Comparison of ENCODE assay signal across 18 mouse cellular contexts in genomic region chr17:30268456-30268855, GRCm38 (mm10).
A peak's percentile ranks its signal among the peaks of the same experiment; 100 is the strongest.
DNase-seq lines count a peak whose midpoint lies in the region; TF ChIP-seq lines count a peak whose summit lies in the region.
"Had no signal": no experiment of that assay in that cellular context is flagged by ENCODE, and none has a peak within 500 bp of the region (broad histone marks: within the 10 kb centered on the region; RNA-seq: fewer than 3 reads in every experiment).

No protein-coding gene starts in this region.

- no peak overlapping the region for H3K27ac ChIP-seq in cerebellum, adult 2 months (ENCODE audit: insufficient read depth, low read length)
- H3K27ac ChIP-seq: embryonic facial prominence, embryonic 12.5 days; forebrain, embryonic 15.5 days; hindbrain, embryonic 13.5 days; hindbrain, postnatal 0 days had no signal

- no peaks in the 10 kb centered on the region for H3K27me3 ChIP-seq in cerebellum, adult 2 months (ENCODE audit: control insufficient read depth, insufficient read depth, low read length)
- H3K27me3 ChIP-seq: CH12.LX; embryonic facial prominence, embryonic 12.5 days; forebrain, embryonic 15.5 days; hindbrain, embryonic 13.5 days; Patski had no signal

- DNase-seq in cerebellum, adult 18-20 months, result peak; percentile 59 to 65
- no peak for DNase-seq in cerebellum, postnatal 14 days
- DNase-seq in cerebellum, adult 2 months, result peak; percentile 56 to 73
- DNase-seq in cerebellum, adult 9-10 months, result peak; percentile 59
- DNase-seq in gastrocnemius, postnatal 25 days, result peak; percentile 55
- DNase-seq in spleen, adult 18-20 months, result no peak
- DNase-seq: adrenal gland, postnatal 14 days; heart, adult 11 months; heart, postnatal 10 days; heart, postnatal 4 days; kidney, adult 11 months; kidney, adult 9 months had no signal

- H3K4me1 ChIP-seq in cerebellum, adult 2 months (ENCODE audit: control insufficient read depth, insufficient read depth, low read length), result peaks cover 13% of the 10 kb centered on the region
- H3K4me1 ChIP-seq: embryonic facial prominence, embryonic 12.5 days had no signal

- H3K4me3 ChIP-seq in cerebellum, adult 2 months (replicated peaks; ENCODE audit: insufficient read depth, low read depth, low read length), result no peak overlapping the region
- H3K4me3 ChIP-seq: embryonic facial prominence, embryonic 12.5 days; forebrain, embryonic 15.5 days; hindbrain, embryonic 13.5 days had no signal

- TF ChIP-seq CTCF in cerebellum, adult 2 months (IDR thresholded peaks at IDR 0.05; ENCODE audit: borderline replicate concordance, insufficient read depth, low read depth, low read length), result no peak

- 48% methylated on average over 8 of the region's 8 CpGs for WGBS in cerebellum, adult 2 months

- TF ChIP-seq POLR2A in cerebellum, adult 2 months (IDR thresholded peaks at IDR 0.05; ENCODE audit: borderline replicate concordance, insufficient read depth, low read length), result no peak

Comparison
In these comparisons a context has a peak if more than half of its experiments do, and no peak if none do; other contexts are left out.
1. DNase-seq: peak in cerebellum, adult 18-20 months (2 of 2), cerebellum, adult 2 months (2 of 2), cerebellum, adult 9-10 months (single experiment) and gastrocnemius, postnatal 25 days (single experiment); none in cerebellum, postnatal 14 days (0 of 2) and spleen, adult 18-20 months (0 of 2).